Mouse (Mus musculus): ENCODE data around the gene Rprd1b. TPM values are rescaled to one million over a fixed set of nuclear protein-coding genes. Genes with fewer than 3 reads are reported as not detected.

The Rprd1b gene
- total RNA-seq, 2 experiments from 2014 or later, result 28.3 to 37.7 TPM

GRCm38 (mm10) chr2:158076690-158077089 is 48.4 kb downstream of the Rprd1b start:
- intact Hi-C loops (cut with DNase I), result no loop called here
- DNase-seq, result no peak

GRCm38 (mm10) chr2:158077981-158078380 is 49.7 kb downstream of the Rprd1b start:
- no peak for DNase-seq
- intact Hi-C loops (cut with DNase I), result no loop called here

- intact Hi-C loops (cut with DNase I), result no loop called here
- no peak for DNase-seq
Measured at GRCm38 (mm10) chr2:158078971-158079370, 50.7 kb downstream of the Rprd1b start.

GRCm38 (mm10) chr2:158079843-158080395 is 51.6 kb downstream of the Rprd1b start:
- intact Hi-C loops (cut with DNase I), result no loop called here
- DNase-seq, result no peak

- DNase-seq, result no peak
- intact Hi-C loops (cut with DNase I), result no loop called here
Measured at GRCm38 (mm10) chr2:158080622-158081241, 52.4 kb downstream of the Rprd1b start.

GRCm38 (mm10) chr2:158084486-158084885 is 56.2 kb downstream of the Rprd1b start:
- intact Hi-C loops (cut with DNase I), result no loop called here
- no peak for DNase-seq

- intact Hi-C loops (cut with DNase I), result no loop called here
- DNase-seq, result no peak
Measured at GRCm38 (mm10) chr2:158090096-158090495, 61.8 kb downstream of the Rprd1b start.

- intact Hi-C loops (cut with DNase I), result no loop called here
Measured at GRCm38 (mm10) chr2:158093345-158093744, 65.0 kb downstream of the Rprd1b start.

GRCm38 (mm10) chr2:158094300-158094699 is 66.0 kb downstream of the Rprd1b start:
- intact Hi-C loops (cut with DNase I), result no loop called here
- peak in 1 of 2 experiments; percentile 15 for DNase-seq

More at GRCm38 (mm10) chr2:158093345-158093744, 65.0 kb downstream of the Rprd1b start:
- DNase-seq, result peak in 1 of 2 experiments; percentile 21

GRCm38 (mm10) chr2:158094846-158095245 is 66.5 kb downstream of the Rprd1b start:
- intact Hi-C loops (cut with DNase I), result no loop called here
- peak in 1 of 2 experiments; percentile 19 for DNase-seq

GRCm38 (mm10) chr2:158097071-158097470 is 68.8 kb downstream of the Rprd1b start:
- intact Hi-C loops (cut with DNase I), result no loop called here
- no peak for DNase-seq

GRCm38 (mm10) chr2:158098730-158099129 is 70.4 kb downstream of the Rprd1b start:
- intact Hi-C loops (cut with DNase I), result no loop called here
- no peak for DNase-seq

- intact Hi-C loops (cut with DNase I), result no loop called here
- DNase-seq, result no peak
Measured at GRCm38 (mm10) chr2:158099537-158099936, 71.2 kb downstream of the Rprd1b start.

GRCm38 (mm10) chr2:158101768-158102167 is 73.5 kb downstream of the Rprd1b start:
- intact Hi-C loops (cut with DNase I), result no loop called here
- no peak for DNase-seq

GRCm38 (mm10) chr2:158104966-158105365 is 76.7 kb downstream of the Rprd1b start:
- intact Hi-C loops (cut with DNase I), result loop anchor here (5.0 kb wide), 1 partner anchor 77 kb away; no protein-coding TSS in a partner anchor
- DNase-seq, result no peak

- intact Hi-C loops (cut with DNase I), result loop anchor here (5.0 kb wide), 1 partner anchor 77 kb away; no protein-coding TSS in a partner anchor
Measured at GRCm38 (mm10) chr2:158105605-158106004, 77.3 kb downstream of the Rprd1b start.

GRCm38 (mm10) chr2:158106947-158107587 is 78.8 kb downstream of the Rprd1b start:
- intact Hi-C loops (cut with DNase I), result loop anchor here (1.0 to 5.0 kb wide), 3 partner anchors 39 to 97 kb away; partner anchors contain the start of gene Tgm2
- peak; percentile 66 to 71 for DNase-seq

More at GRCm38 (mm10) chr2:158105605-158106004, 77.3 kb downstream of the Rprd1b start:
- DNase-seq, result peak in 1 of 2 experiments; percentile 22

- no peak for DNase-seq
- intact Hi-C loops (cut with DNase I), result loop anchor here (5.0 kb wide), 1 partner anchor 73 kb away; no protein-coding TSS in a partner anchor
Measured at GRCm38 (mm10) chr2:158109516-158109915, 81.2 kb downstream of the Rprd1b start.

GRCm38 (mm10) chr2:158113591-158114257 is 85.4 kb downstream of the Rprd1b start:
- peak; percentile 79 to 81 for DNase-seq
- intact Hi-C loops (cut with DNase I), result no loop called here

GRCm38 (mm10) chr2:158114931-158115330 is 86.6 kb downstream of the Rprd1b start:
- no peak for DNase-seq
- intact Hi-C loops (cut with DNase I), result no loop called here

Data from heart, postnatal 36 days (tissue).